Mouse (Mus musculus): Measurements from ENCODE around the gene Dmrta1.

GRCm38 (mm10) chr4:89691936-89692335 is 12.7 kb downstream of the Dmrta1 start:
- TF ChIP-seq CTCF (IDR thresholded peaks at IDR 0.05; ENCODE audit: extremely low read depth, insufficient read depth, low read length): no peak
- TF ChIP-seq POLR2A (IDR thresholded peaks at IDR 0.05; ENCODE audit: extremely low read depth, insufficient read depth, low read length): no peak

Measured in cortical plate, adult 2 months (tissue).